In the genomic region with DNA sequence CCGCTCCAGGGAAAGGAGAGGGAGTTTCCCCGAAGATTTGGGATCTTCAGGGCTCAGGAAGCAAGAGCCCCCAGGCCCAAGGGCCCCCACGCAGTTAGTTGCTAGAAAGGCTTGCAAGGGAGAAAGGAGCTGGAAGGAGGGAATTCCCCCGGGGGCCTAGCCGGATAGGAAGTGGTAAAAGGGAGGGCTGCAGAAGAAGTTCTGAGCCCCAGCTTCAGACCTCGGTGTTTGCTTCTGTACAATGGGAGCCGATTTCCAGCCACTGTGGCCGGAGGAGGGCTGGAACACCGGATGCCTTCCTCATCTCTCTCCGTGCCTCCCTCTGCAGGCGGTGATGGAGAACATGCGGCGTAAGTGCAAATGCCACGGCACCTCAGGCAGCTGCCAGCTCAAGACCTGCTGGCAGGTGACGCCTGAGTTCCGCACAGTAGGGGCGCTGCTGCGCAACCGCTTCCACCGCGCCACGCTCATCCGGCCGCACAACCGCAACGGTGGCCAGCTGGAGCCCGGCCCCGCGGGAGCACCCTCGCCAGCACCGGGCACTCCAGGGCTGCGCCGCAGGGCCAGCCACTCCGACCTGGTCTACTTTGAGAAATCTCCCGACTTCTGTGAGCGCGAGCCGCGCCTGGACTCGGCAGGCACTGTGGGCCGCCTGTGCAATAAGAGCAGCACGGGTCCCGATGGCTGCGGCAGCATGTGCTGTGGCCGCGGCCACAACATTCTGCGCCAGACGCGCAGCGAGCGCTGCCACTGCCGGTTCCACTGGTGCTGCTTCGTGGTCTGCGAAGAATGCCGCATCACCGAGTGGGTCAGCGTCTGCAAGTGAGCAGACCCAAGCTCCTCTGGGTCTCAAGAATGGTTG, we compare ENCODE assay signal across 8 mouse cellular contexts. TPM values are rescaled to one million over a fixed set of nuclear protein-coding genes. Genes with fewer than 3 reads are reported as not detected.
DNase-seq lines count a peak whose midpoint lies in the region; ATAC-seq and TF ChIP-seq lines count a peak whose summit lies in the region.

No protein-coding gene starts in this region.

- WGBS in intestine, embryonic 16.5 days = 1% methylated on average over 57 of the region's 57 CpGs
- 1% methylated on average over 57 of the region's 57 CpGs for WGBS in liver, embryonic 11.5 days

- peaks cover 28% of the 10 kb centered on the region for H3K4me1 ChIP-seq in intestine, embryonic 16.5 days (ENCODE audit: control insufficient read depth, insufficient read depth, low read length)
- H3K4me1 ChIP-seq in liver, embryonic 11.5 days (replicated peaks; ENCODE audit: control insufficient read depth, insufficient read depth, low read length) = peaks cover 12% of the 10 kb centered on the region

- peak overlapping the region; percentile 94 for H3K4me2 ChIP-seq in intestine, embryonic 16.5 days (ENCODE audit: low read depth, low read length)
- peak overlapping the region; percentile 67 for H3K4me2 ChIP-seq in liver, embryonic 11.5 days
- H3K4me2 ChIP-seq in myocyte (ENCODE audit: low read depth) = peak overlapping the region; percentile 12

- no peaks in the 10 kb centered on the region for H3K9me3 ChIP-seq in intestine, embryonic 16.5 days (ENCODE audit: control insufficient read depth, low read length)
- H3K9me3 ChIP-seq in liver, embryonic 11.5 days (ENCODE audit: control insufficient read depth, low read length) = no peaks in the 10 kb centered on the region

- H3ac ChIP-seq in myocyte (ENCODE audit: control insufficient read depth, insufficient read length) = no peak overlapping the region

- no peaks in the 10 kb centered on the region for H3K79me2 ChIP-seq in myocyte (ENCODE audit: control insufficient read depth, insufficient read depth)

- TF ChIP-seq POLR2A in myocyte (IDR thresholded peaks at IDR 0.05; ENCODE audit: insufficient read length, low read depth) = no peak

- intact Hi-C loops in gastrocnemius, postnatal 36 days (cut with DNase I) = no loop called here

- ATAC-seq in intestine, embryonic 16.5 days = peak; percentile 82
- peak; percentile 30; the same call in 1 of the 2 replicates for ATAC-seq in liver, embryonic 11.5 days (replicated peaks; ENCODE audit: low FRiP score)

- peak overlapping the region; percentile 49 for H3K4me3 ChIP-seq in intestine, embryonic 16.5 days (ENCODE audit: low read length)
- H3K4me3 ChIP-seq in liver, embryonic 11.5 days (ENCODE audit: low read depth, low read length) = peak overlapping the region; percentile 39
- H3K4me3 ChIP-seq in myocyte = no peak overlapping the region

- H3K36me3 ChIP-seq in intestine, embryonic 16.5 days (ENCODE audit: control insufficient read depth, insufficient read depth, low read length) = no peaks in the 10 kb centered on the region
- no peaks in the 10 kb centered on the region for H3K36me3 ChIP-seq in liver, embryonic 11.5 days (ENCODE audit: control insufficient read depth, insufficient read depth, low read length)
- H3K36me3 ChIP-seq in myocyte (ENCODE audit: control insufficient read depth, insufficient read depth) = no peaks in the 10 kb centered on the region

- DNase-seq in layer of hippocampus, adult 11-12 months (ENCODE audit: low spot score) = peak; percentile 59
- no peak for DNase-seq in layer of hippocampus, adult 9-10 months (ENCODE audit: low spot score)
- peak; percentile 88 for DNase-seq in embryo, embryonic 10 days (ENCODE audit: low spot score)
- DNase-seq in gastrocnemius, postnatal 36 days = peak; percentile 64 to 69
- DNase-seq in liver, embryonic 11.5 days (ENCODE audit: low spot score) = peak; percentile 66
- peak; percentile 51 to 75 for DNase-seq in spleen, postnatal 10 days (ENCODE audit: low spot score in 2 of 2)

- H3K27me3 ChIP-seq in intestine, embryonic 16.5 days (replicated peaks; ENCODE audit: control insufficient read depth, insufficient read depth, low read length) = peaks cover 96% of the 10 kb centered on the region
- peaks cover 100% of the 10 kb centered on the region for H3K27me3 ChIP-seq in liver, embryonic 11.5 days (replicated peaks; ENCODE audit: control insufficient read depth, insufficient read depth, low read length)
- H3K27me3 ChIP-seq in myocyte (ENCODE audit: control insufficient read depth, insufficient read depth, insufficient read length) = no peaks in the 10 kb centered on the region

- no peak overlapping the region for H3K27ac ChIP-seq in intestine, embryonic 16.5 days (ENCODE audit: low read length)
- H3K27ac ChIP-seq in liver, embryonic 11.5 days (ENCODE audit: low read depth, low read length) = no peak overlapping the region

- H3K9ac ChIP-seq in intestine, embryonic 16.5 days (ENCODE audit: low read depth, low read length) = peak overlapping the region; percentile 45
- H3K9ac ChIP-seq in liver, embryonic 11.5 days (ENCODE audit: low read depth, low read length) = no peak overlapping the region

TF ChIP-seq in myocyte, 11 proteins besides CTCF, POLR2A, EP300 and RAD21:
- no peak for TF ChIP-seq TCF12 (IDR thresholded peaks at IDR 0.05; ENCODE audit: insufficient read depth, poor library complexity, severe bottlenecking)
- peak in 2 of 3 experiments; percentile 84 for TF ChIP-seq MYOG (IDR thresholded peaks at IDR 0.05; ENCODE audit: control insufficient read depth in 1 of 3, insufficient read depth in 1 of 3, insufficient read length in 2 of 3, low read depth in 2 of 3)
- TF ChIP-seq MYOD1 (IDR thresholded peaks at IDR 0.05; ENCODE audit: control insufficient read depth in 1 of 3, insufficient read length in 2 of 3, low read depth in 2 of 3) = peak in 2 of 3 experiments; percentile 60 to 80
- TF ChIP-seq TCF3 (IDR thresholded peaks at IDR 0.05; ENCODE audit: insufficient read length, low read depth) = peak; percentile 51
- no peak for TF ChIP-seq SRF (IDR thresholded peaks at IDR 0.05; ENCODE audit: control insufficient read depth, insufficient read length, low read depth)

RNA-seq across cellular contexts. Expression of a gene that starts 11.7 kb away (rescaled TPM):
- not detected for total RNA-seq in gastrocnemius, postnatal 36 days (2021)
- polyA plus RNA-seq in intestine, embryonic 16.5 days (2015; fragmentation: Nextera tagmentation; extraction: Ambion mirVana) = 0.05 and 0.09 TPM in 2 replicates
- polyA plus RNA-seq in liver, embryonic 11.5 days (2014; fragmentation: Nextera tagmentation; extraction: Ambion mirVana) = 0.10 and 0.22 TPM in 2 replicates
- 44.0 TPM for polyA plus RNA-seq in myocyte (2012; fragmentation: generic; extraction: Trizol)

RNA-seq across cellular contexts. Expression of a gene that starts 31.3 kb away (rescaled TPM):
- under 1 TPM; 0.20 to 0.32 TPM for total RNA-seq in gastrocnemius, postnatal 36 days (2021)
- 0.22 and 0.49 TPM in 2 replicates for polyA plus RNA-seq in intestine, embryonic 16.5 days (2015; fragmentation: Nextera tagmentation; extraction: Ambion mirVana)
- polyA plus RNA-seq in liver, embryonic 11.5 days (2014; fragmentation: Nextera tagmentation; extraction: Ambion mirVana) = 1.5 and 2.4 TPM in 2 replicates
- polyA plus RNA-seq in myocyte (2012; fragmentation: generic; extraction: Trizol) = 3.1 TPM

RNA-seq across cellular contexts. Expression of a gene that starts 51.7 kb away (rescaled TPM):
- not detected for total RNA-seq in gastrocnemius, postnatal 36 days (2021)
- polyA plus RNA-seq in intestine, embryonic 16.5 days (2015; fragmentation: Nextera tagmentation; extraction: Ambion mirVana) = 0.07 and 0.18 TPM in 2 replicates
- polyA plus RNA-seq in liver, embryonic 11.5 days (2014; fragmentation: Nextera tagmentation; extraction: Ambion mirVana) = 0.35 and 0.36 TPM in 2 replicates
- 0.05 TPM for polyA plus RNA-seq in myocyte (2012; fragmentation: generic; extraction: Trizol)

RNA-seq across cellular contexts. Expression of a gene that starts 54.0 kb away (rescaled TPM):
- total RNA-seq in gastrocnemius, postnatal 36 days (2021) = 10 to 100 TPM; 63.9 to 90.3 TPM
- 0.15 and 0.17 TPM in 2 replicates for polyA plus RNA-seq in intestine, embryonic 16.5 days (2015; fragmentation: Nextera tagmentation; extraction: Ambion mirVana)
- not detected in 2 replicates for polyA plus RNA-seq in liver, embryonic 11.5 days (2014; fragmentation: Nextera tagmentation; extraction: Ambion mirVana)
- 24.6 TPM for polyA plus RNA-seq in myocyte (2012; fragmentation: generic; extraction: Trizol)

Comparison
In these comparisons a context has a peak if more than half of its experiments do, and no peak if none do; other contexts are left out.
1. H3K4me2 ChIP-seq: peak in every context shown above with its lines; median percentile 94 in intestine, embryonic 16.5 days; 67 in liver, embryonic 11.5 days; 12 in myocyte.
2. RNA of a gene that starts 11.7 kb away (polyA plus RNA-seq): 44.0 TPM in myocyte (single experiment); 0.10 to 0.22 TPM in liver, embryonic 11.5 days and 0.05 to 0.09 TPM in intestine, embryonic 16.5 days; every median in the first group is over 10 times any median in the second.